Mouse (Mus musculus) testis, postnatal 10 days (tissue): ENCODE measurements around the gene Ppp2r5c.

Experiments
- DNase-seq: peaks from one replicate; pipeline ENCODE4 v3.0.0; 2021; ENCODE audit warnings: low spot score

The Ppp2r5c gene

GRCm38 (mm10) chr12:110442238-110442637 lies 4.7 kb upstream of the Ppp2r5c start:
- no peak for DNase-seq

- no peak for DNase-seq
These were observed 2.4 kb upstream of the Ppp2r5c start for GRCm38 (mm10) chr12:110444530-110444929.

GRCm38 (mm10) chr12:110445775-110446174 lies 1.1 kb upstream of the Ppp2r5c start:
- DNase-seq: no peak

- DNase-seq: peak; percentile 75
These were observed 386 bp downstream of the Ppp2r5c start for GRCm38 (mm10) chr12:110447306-110447705.

GRCm38 (mm10) chr12:110448767-110449166 lies 1.8 kb downstream of the Ppp2r5c start:
- no peak for DNase-seq

- DNase-seq: peak; percentile 79
These were observed 7.3 kb downstream of the Ppp2r5c start for GRCm38 (mm10) chr12:110454223-110454622.

- no peak for DNase-seq
These were observed 9.1 kb downstream of the Ppp2r5c start for GRCm38 (mm10) chr12:110456024-110456423.

GRCm38 (mm10) chr12:110458667-110459066 lies 11.7 kb downstream of the Ppp2r5c start:
- no peak for DNase-seq

- peak; percentile 53 for DNase-seq
These were observed 13.7 kb downstream of the Ppp2r5c start for GRCm38 (mm10) chr12:110460418-110461300.

GRCm38 (mm10) chr12:110463711-110464110 lies 16.8 kb downstream of the Ppp2r5c start:
- no peak for DNase-seq

GRCm38 (mm10) chr12:110471426-110471825 lies 24.5 kb downstream of the Ppp2r5c start:
- no peak for DNase-seq

- DNase-seq: no peak
These were observed 25.3 kb downstream of the Ppp2r5c start for GRCm38 (mm10) chr12:110472247-110472646.

- no peak for DNase-seq
These were observed 27.6 kb downstream of the Ppp2r5c start for GRCm38 (mm10) chr12:110474497-110474896.

- DNase-seq: no peak
These were observed 29.6 kb downstream of the Ppp2r5c start for GRCm38 (mm10) chr12:110476561-110476960.

GRCm38 (mm10) chr12:110477906-110478305 lies 31.0 kb downstream of the Ppp2r5c start:
- DNase-seq: no peak

GRCm38 (mm10) chr12:110478601-110479008 lies 31.7 kb downstream of the Ppp2r5c start:
- DNase-seq: no peak

- DNase-seq: no peak
These were observed 32.3 kb downstream of the Ppp2r5c start for GRCm38 (mm10) chr12:110479268-110479667.

- DNase-seq: no peak
These were observed 33.8 kb downstream of the Ppp2r5c start for GRCm38 (mm10) chr12:110480701-110481100.

GRCm38 (mm10) chr12:110483761-110484160 lies 36.8 kb downstream of the Ppp2r5c start:
- DNase-seq: no peak

- DNase-seq: no peak
These were observed 38.1 kb downstream of the Ppp2r5c start for GRCm38 (mm10) chr12:110484824-110485584.

GRCm38 (mm10) chr12:110485585-110486331 lies 38.8 kb downstream of the Ppp2r5c start:
- peak; percentile 81 for DNase-seq

- DNase-seq: no peak
These were observed 39.9 kb downstream of the Ppp2r5c start for GRCm38 (mm10) chr12:110486852-110487251.
